Mouse (Mus musculus): ENCODE measurements around the gene Erf. TPM values are rescaled to one million over a fixed set of nuclear protein-coding genes. Genes with fewer than 3 reads are reported as not detected.

The Erf gene
- 3.7 and 4.3 TPM in 2 replicates for polyA plus RNA-seq (2015; fragmentation: Nextera tagmentation; extraction: Ambion mirVana)

GRCm38 (mm10) chr7:25250141-25250972 lies at the start of gene Erf:
TSS of gene Erf (minus strand) at chr7:25250761.
- peak; percentile 82 for ATAC-seq
- WGBS, result under 1% methylated on average over 68 of the region's 81 CpGs

GRCm38 (mm10) chr7:25297454-25298325 lies 47.1 kb upstream of the Erf start, which contains the start of gene Pafah1b3:
TSS of gene Pafah1b3 (minus strand) at chr7:25297986.
- peak within 1 kb of the TSS; percentile 97 for H3K27ac ChIP-seq (ENCODE audit: low read depth, low read length)
- H3K9me3 ChIP-seq (ENCODE audit: control insufficient read depth, low read length), result no peaks in the 10 kb centered on the region
- peaks cover 20% of the 10 kb centered on the region for H3K36me3 ChIP-seq (ENCODE audit: control insufficient read depth, insufficient read depth, low read length)
- peak; percentile 91 for ATAC-seq
- peaks cover 16% of the 10 kb centered on the region for H3K4me1 ChIP-seq (ENCODE audit: control insufficient read depth, insufficient read depth, low read depth, low read length)
- peak within 1 kb of the TSS; percentile 81 for H3K4me3 ChIP-seq (ENCODE audit: low read length)
- peak within 1 kb of the TSS; percentile 73 for H3K4me2 ChIP-seq (ENCODE audit: low read length)
- no peaks in the 10 kb centered on the region for H3K27me3 ChIP-seq (replicated peaks; ENCODE audit: control insufficient read depth, insufficient read depth, low read length)
- H3K9ac ChIP-seq (ENCODE audit: low read depth, low read length), result peak within 1 kb of the TSS; percentile 84
- WGBS, result under 1% methylated on average over 50 of the region's 52 CpGs

More at GRCm38 (mm10) chr7:25250141-25250972, at the start of gene Erf:
- H3K4me3 ChIP-seq (ENCODE audit: low read length), result peak within 1 kb of the TSS; percentile 86
- peak within 1 kb of the TSS; percentile 79 for H3K9ac ChIP-seq (ENCODE audit: low read depth, low read length)
- H3K4me2 ChIP-seq (ENCODE audit: low read length), result peak within 1 kb of the TSS; percentile 99
- H3K27me3 ChIP-seq (replicated peaks; ENCODE audit: control insufficient read depth, insufficient read depth, low read length), result no peaks in the 10 kb centered on the region
- peaks cover 47% of the 10 kb centered on the region for H3K4me1 ChIP-seq (ENCODE audit: control insufficient read depth, insufficient read depth, low read depth, low read length)
- peak within 1 kb of the TSS; percentile 91 for H3K27ac ChIP-seq (ENCODE audit: low read depth, low read length)
- H3K9me3 ChIP-seq (ENCODE audit: control insufficient read depth, low read length), result no peaks in the 10 kb centered on the region
- no peaks in the 10 kb centered on the region for H3K36me3 ChIP-seq (ENCODE audit: control insufficient read depth, insufficient read depth, low read length)

- H3K36me3 ChIP-seq (ENCODE audit: control insufficient read depth, insufficient read depth, low read length), result peaks cover 20% of the 10 kb centered on the region
- H3K4me1 ChIP-seq (ENCODE audit: control insufficient read depth, insufficient read depth, low read depth, low read length), result peaks cover 16% of the 10 kb centered on the region
- peak overlapping the region; percentile 84 for H3K9ac ChIP-seq (ENCODE audit: low read depth, low read length)
- peak overlapping the region; percentile 81 for H3K4me3 ChIP-seq (ENCODE audit: low read length)
- 1% methylated on average over 21 of the region's 21 CpGs for WGBS
- H3K27ac ChIP-seq (ENCODE audit: low read depth, low read length), result peak overlapping the region; percentile 97
- H3K9me3 ChIP-seq (ENCODE audit: control insufficient read depth, low read length), result no peaks in the 10 kb centered on the region
- H3K4me2 ChIP-seq (ENCODE audit: low read length), result peak overlapping the region; percentile 73
- no peaks in the 10 kb centered on the region for H3K27me3 ChIP-seq (replicated peaks; ENCODE audit: control insufficient read depth, insufficient read depth, low read length)
- peak; percentile 40 for ATAC-seq
Measured at GRCm38 (mm10) chr7:25296945-25297453, 46.4 kb upstream of the Erf start.

DNA sequence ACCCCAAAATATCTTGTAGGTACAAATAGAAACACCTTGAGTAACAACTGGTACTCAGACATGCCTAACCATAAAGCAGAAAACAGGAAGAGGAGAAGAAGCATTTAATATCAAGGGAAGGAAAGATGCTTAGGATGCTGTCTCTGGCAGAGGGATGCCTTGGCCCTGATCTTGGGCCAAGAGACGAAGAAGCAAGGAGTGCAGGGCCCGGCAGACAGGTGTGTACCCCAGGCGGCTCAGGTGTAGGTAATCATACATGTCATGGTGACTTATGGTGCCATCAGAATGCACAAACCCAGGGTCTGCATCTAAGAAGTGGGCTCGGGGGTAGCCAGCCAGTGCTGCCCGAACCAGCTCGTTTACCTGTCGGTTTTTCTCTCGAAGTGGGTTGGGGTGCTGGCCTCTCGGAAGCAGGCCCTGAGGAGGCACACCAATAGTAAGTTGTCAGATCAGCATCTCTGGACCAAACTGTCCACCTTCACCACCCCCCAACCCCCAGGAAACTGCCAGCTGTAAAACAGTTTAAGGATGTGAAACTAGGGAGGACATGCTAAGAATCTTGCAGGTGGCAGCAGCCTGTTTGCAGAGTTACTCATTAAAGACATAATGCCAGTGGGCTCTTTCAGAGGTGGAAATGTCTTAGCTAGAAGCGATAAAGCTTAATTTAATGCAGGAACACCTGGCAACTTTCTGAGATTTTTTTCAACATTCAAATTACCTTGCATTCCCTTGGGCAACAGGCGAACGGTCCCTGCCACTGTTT lies 44.6 kb upstream of the Erf start:
- no peak overlapping the region; the same call in 1 of the 2 replicates for H3K27ac ChIP-seq (ENCODE audit: low read depth, low read length)
- no peaks in the 10 kb centered on the region for H3K27me3 ChIP-seq (replicated peaks; ENCODE audit: control insufficient read depth, insufficient read depth, low read length)
- ATAC-seq, result no peak
- no peak overlapping the region for H3K4me2 ChIP-seq (ENCODE audit: low read length)
- 90% methylated on average over 12 of the region's 12 CpGs for WGBS
- H3K36me3 ChIP-seq (ENCODE audit: control insufficient read depth, insufficient read depth, low read length), result peaks cover 35% of the 10 kb centered on the region
- H3K4me3 ChIP-seq (ENCODE audit: low read length), result no peak overlapping the region
- H3K9ac ChIP-seq (ENCODE audit: low read depth, low read length), result no peak overlapping the region
- H3K4me1 ChIP-seq (ENCODE audit: control insufficient read depth, insufficient read depth, low read depth, low read length), result peaks cover 16% of the 10 kb centered on the region
- H3K9me3 ChIP-seq (ENCODE audit: control insufficient read depth, low read length), result no peaks in the 10 kb centered on the region

DNA sequence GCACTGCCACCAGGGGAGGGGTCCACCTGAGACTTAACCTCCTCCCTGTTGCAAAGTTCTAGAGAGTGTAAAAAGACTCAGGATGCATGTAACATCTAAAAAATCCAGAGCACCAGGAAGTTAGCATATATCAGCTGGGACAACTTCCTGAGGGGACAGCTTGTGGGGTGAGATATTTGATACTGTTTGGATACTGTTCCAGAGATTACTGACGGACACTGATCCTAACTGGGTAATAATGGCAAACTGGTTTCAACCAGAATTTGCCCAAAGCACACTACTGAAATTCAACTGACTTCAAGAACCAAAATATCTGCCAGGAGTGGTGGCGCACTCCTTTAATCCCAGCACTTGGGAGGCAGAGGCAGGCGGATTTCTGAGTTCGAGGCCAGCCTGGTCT lies 43.9 kb upstream of the Erf start:
- no peak overlapping the region for H3K9ac ChIP-seq (ENCODE audit: low read depth, low read length)
- no peak overlapping the region for H3K27ac ChIP-seq (ENCODE audit: low read depth, low read length)
- H3K4me2 ChIP-seq (ENCODE audit: low read length), result no peak overlapping the region
- ATAC-seq, result no peak
- no peaks in the 10 kb centered on the region for H3K9me3 ChIP-seq (ENCODE audit: control insufficient read depth, low read length)
- 90% methylated on average over 4 of the region's 4 CpGs for WGBS
- H3K4me1 ChIP-seq (ENCODE audit: control insufficient read depth, insufficient read depth, low read depth, low read length), result peaks cover 16% of the 10 kb centered on the region
- no peak overlapping the region for H3K4me3 ChIP-seq (ENCODE audit: low read length)
- H3K36me3 ChIP-seq (ENCODE audit: control insufficient read depth, insufficient read depth, low read length), result peaks cover 41% of the 10 kb centered on the region
- H3K27me3 ChIP-seq (replicated peaks; ENCODE audit: control insufficient read depth, insufficient read depth, low read length), result no peaks in the 10 kb centered on the region

GRCm38 (mm10) chr7:25293191-25293739 lies 42.7 kb upstream of the Erf start:
- Histone ChIP-seq H3K4me3 (ENCODE audit: low read length) (no peak overlapping the region), H3K27ac (ENCODE audit: low read depth, low read length) (peak overlapping the region; percentile 37; the same call in 1 of the 2 replicates), H3K4me1 (ENCODE audit: control insufficient read depth, insufficient read depth, low read depth, low read length) (peaks cover 16% of the 10 kb centered on the region), H3K27me3 (replicated peaks; ENCODE audit: control insufficient read depth, insufficient read depth, low read length) (no peaks in the 10 kb centered on the region), H3K9me3 (ENCODE audit: control insufficient read depth, low read length) (no peaks in the 10 kb centered on the region), H3K4me2 (ENCODE audit: low read length) (no peak overlapping the region), H3K36me3 (ENCODE audit: control insufficient read depth, insufficient read depth, low read length) (peaks cover 53% of the 10 kb centered on the region), H3K9ac (ENCODE audit: low read depth, low read length) (no peak overlapping the region)
- ATAC-seq, result no peak
- WGBS, result 75% methylated on average over 9 of the region's 10 CpGs

- Histone ChIP-seq H3K27ac (ENCODE audit: low read depth, low read length) (no peak overlapping the region), H3K36me3 (ENCODE audit: control insufficient read depth, insufficient read depth, low read length) (peaks cover 63% of the 10 kb centered on the region), H3K27me3 (replicated peaks; ENCODE audit: control insufficient read depth, insufficient read depth, low read length) (no peaks in the 10 kb centered on the region), H3K9me3 (ENCODE audit: control insufficient read depth, low read length) (no peaks in the 10 kb centered on the region), H3K4me2 (ENCODE audit: low read length) (no peak overlapping the region), H3K9ac (ENCODE audit: low read depth, low read length) (no peak overlapping the region), H3K4me1 (ENCODE audit: control insufficient read depth, insufficient read depth, low read depth, low read length) (peaks cover 16% of the 10 kb centered on the region), H3K4me3 (ENCODE audit: low read length) (no peak overlapping the region)
- WGBS, result 54% methylated on average over 7 of the region's 7 CpGs
- ATAC-seq, result no peak
Measured at GRCm38 (mm10) chr7:25292107-25292506, 41.5 kb upstream of the Erf start.

DNA sequence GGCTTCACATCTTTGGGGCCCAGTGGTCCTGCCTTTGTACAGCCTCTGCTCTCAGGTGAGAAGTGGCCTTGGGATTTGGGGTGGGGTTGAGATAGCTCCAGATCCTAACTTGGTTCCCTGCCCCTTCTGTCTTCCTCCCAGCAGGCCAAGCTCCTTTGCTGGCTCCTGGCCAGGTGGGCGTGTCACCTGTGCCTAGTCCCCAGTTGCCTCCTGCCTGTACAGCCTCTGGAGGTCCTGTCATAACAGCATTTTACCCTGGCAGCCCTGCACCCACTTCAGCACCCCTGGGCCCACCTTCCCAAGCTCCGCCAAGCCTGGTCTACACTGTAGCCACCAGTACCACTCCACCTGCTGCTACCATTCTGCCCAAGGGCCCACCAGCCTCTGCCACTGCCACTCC lies 40.4 kb upstream of the Erf start:
- no peaks in the 10 kb centered on the region for H3K9me3 ChIP-seq (ENCODE audit: control insufficient read depth, low read length)
- no peak for ATAC-seq
- H3K4me2 ChIP-seq (ENCODE audit: low read length), result no peak overlapping the region
- H3K9ac ChIP-seq (ENCODE audit: low read depth, low read length), result no peak overlapping the region
- H3K4me3 ChIP-seq (ENCODE audit: low read length), result no peak overlapping the region
- no peaks in the 10 kb centered on the region for H3K27me3 ChIP-seq (replicated peaks; ENCODE audit: control insufficient read depth, insufficient read depth, low read length)
- H3K27ac ChIP-seq (ENCODE audit: low read depth, low read length), result no peak overlapping the region; the same call in 1 of the 2 replicates
- 83% methylated on average over 2 of the region's 2 CpGs for WGBS
- H3K36me3 ChIP-seq (ENCODE audit: control insufficient read depth, insufficient read depth, low read length), result peaks cover 75% of the 10 kb centered on the region
- peaks cover 9% of the 10 kb centered on the region for H3K4me1 ChIP-seq (ENCODE audit: control insufficient read depth, insufficient read depth, low read depth, low read length)

Data from hindbrain, embryonic 16.5 days (tissue).